Mouse (Mus musculus) embryonic stem cell, embryonic (primary cell): ENCODE measurements around the gene Ttll13.

Source experiments
- CTCF ChIA-PET, 4 experiments: fragments of 300-600 bp in 2 of 4; fragments of 350-600 bp in 2 of 4; sonication (Branson Sonifier 250); formaldehyde crosslinking; loops; one replicate each; lab custom pipeline; 2022; ENCODE audit warnings: inconsistent platforms in 2 of 4; lab: Charles Lee
- POLR2A ChIA-PET, 4 experiments: fragments of 300-600 bp in 2 of 4; fragments of 350-600 bp in 2 of 4; sonication (Branson Sonifier 250); formaldehyde crosslinking; loops; one replicate each; lab custom pipeline; 2022; ENCODE audit warnings: antibody characterized with exemption in 4 of 4, inconsistent platforms in 1 of 4; lab: Charles Lee

Gene Ttll13

DNA sequence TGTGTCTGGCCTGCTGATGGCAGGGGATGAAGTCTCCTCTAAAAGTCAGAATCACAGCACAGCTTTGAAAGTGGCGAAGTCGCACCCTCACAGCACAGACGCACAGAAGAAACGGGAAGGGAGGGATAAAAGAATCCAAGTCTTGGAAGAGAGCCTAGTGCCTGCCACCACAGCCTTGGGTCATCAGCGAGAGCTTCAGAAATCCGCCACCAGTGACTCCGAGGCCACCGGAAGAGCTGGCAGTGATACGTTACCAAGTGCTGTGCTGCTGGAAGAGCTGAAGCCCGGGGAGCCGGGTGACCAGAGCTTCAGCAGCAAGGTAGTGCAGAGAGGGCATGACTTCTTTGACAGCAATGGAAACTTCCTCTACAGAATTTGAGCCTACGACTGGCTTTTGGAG is 18.4 kb downstream of the Ttll13 start:
- ChIA-PET CTCF (interaction anchor here in 3 of 4 experiments (1.0 to 1.8 kb wide), 4 partner anchors 9 to 124 kb away, joined by 3 to 5 read pairs (median 3); no protein-coding TSS in a partner anchor), POLR2A (interaction anchor here in 2 of 4 experiments (0.8 to 2.3 kb wide), 8 partner anchors 8 to 212 kb away, joined by 3 to 7 read pairs (median 4); partner anchors contain the start of gene Ttll13 (in 1 of the 2))

DNA sequence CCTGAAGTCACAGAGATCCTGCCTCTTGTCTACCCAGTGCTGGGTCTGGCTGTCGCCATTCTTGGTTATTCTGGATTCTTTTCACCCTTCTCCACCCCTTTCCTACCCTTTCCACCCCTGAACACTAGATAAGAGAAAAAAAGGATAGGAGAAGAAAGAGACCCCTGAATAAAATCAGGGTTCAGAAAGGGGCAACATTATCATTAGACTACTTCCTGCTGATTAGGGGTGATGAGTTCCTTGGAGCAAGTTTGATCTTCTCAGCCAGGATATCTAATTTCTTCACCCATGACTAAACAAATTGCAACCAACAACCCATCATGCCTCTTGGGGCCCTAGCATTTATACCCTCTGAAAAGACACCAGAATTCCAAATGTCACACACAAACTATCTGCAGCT is 21.6 kb downstream of the Ttll13 start:
- POLR2A ChIA-PET = interaction anchor here in 3 of 4 experiments (0.6 to 3.3 kb wide), 10 partner anchors 9 to 138 kb away, joined by 3 to 14 read pairs (median 5); partner anchors contain the start of genes Cib1 (in 2 of the 3), Gdpgp1 (in 2 of the 3), Rccd1 (in 1 of the 3) and Ttll13 (in 1 of the 3)

DNA sequence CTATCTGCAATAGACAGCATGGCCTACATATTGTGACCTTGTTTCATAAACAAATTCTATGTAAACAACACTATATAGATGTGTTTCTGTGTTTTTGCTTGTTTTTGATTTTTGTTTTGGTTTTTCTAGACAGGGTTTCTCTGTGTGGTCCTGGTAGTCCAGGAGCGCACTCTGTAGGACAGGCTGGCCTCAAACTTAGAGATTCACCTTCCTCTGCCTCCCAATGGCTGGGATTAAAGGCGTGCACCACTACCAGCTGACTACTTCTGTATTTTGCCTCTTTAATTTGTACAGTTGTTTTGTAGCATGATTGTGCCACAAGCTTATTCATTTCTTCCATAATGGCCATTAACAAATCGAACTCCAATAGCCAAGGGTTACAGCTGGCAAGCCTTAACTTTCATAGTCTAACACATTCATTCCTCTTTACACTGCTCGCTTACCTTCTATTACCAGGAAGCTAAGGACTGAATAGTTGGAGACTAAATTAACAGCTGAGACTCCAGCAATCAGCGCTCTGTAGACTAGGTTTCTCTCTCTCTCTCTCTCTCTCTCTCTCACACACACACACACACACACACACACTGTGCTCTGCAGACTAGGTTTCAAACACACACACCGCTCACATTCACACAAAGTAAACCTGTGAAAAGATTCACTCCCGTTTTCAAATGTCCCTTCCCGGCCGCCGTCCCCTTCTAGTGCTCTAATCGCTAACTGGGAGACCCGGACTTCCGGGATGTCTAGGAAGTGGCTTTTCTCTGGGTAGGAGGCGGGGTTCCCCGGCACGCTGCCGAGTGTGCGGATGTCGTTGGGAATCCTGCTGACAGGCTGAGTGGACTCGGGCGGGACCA is 22.9 kb downstream of the Ttll13 start, which contains the start of gene Vps33b:
TSS of gene Vps33b (plus strand) at position 753 of the 854 bp plus-strand sequence.
- ChIA-PET POLR2A (interaction anchor here in 3 of 4 experiments (0.6 to 3.3 kb wide), 35 partner anchors 8 to 158 kb away, joined by 3 to 18 read pairs (median 4); partner anchors contain the start of genes Cib1 (in 2 of the 3), Gdpgp1 (in 2 of the 3), Ngrn (in 2 of the 3) and Ttll13 (in 2 of the 3)), CTCF (interaction anchor here in 3 of 4 experiments (0.5 to 2.8 kb wide), 6 partner anchors 13 to 128 kb away, joined by 3 to 11 read pairs (median 6); no protein-coding TSS in a partner anchor)

More for the DNA sequence above, 21.6 kb downstream of the Ttll13 start:
- CTCF ChIA-PET = no interaction called here

DNA sequence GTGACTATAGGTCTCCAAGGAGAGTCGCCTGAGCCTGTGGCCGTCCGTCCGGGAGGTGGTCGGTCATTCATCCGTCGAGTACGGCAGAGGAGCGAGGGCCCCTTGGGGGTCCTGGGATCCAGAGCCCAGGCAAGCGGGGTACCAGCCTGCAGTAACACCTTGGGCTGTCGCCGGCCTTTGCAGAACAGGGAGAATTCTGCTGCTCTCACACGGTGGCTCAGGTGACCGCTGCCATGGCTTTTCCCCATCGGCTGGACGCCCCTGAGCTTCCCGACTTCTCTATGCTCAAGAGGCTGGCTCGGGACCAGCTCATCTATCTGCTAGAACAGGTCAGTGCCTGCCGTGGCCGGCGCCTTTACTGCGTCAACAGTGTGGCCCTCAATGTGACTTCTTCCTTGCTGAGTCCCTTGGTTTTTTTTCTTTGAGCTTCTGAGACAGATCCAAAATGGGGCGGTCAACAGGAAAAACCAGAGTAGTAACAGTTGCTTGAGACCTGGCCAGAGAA is 23.6 kb downstream of the Ttll13 start:
- ChIA-PET CTCF (interaction anchor here in 2 of 4 experiments (0.5 to 2.8 kb wide), 3 partner anchors 14 to 129 kb away, joined by 4 to 11 read pairs (median 9); no protein-coding TSS in a partner anchor), POLR2A (interaction anchor here in 3 of 4 experiments (0.6 to 3.3 kb wide), 27 partner anchors 9 to 263 kb away, joined by 3 to 18 read pairs (median 5); partner anchors contain the start of genes Cib1 (in 2 of the 3), Gdpgp1 (in 2 of the 3), Ngrn (in 2 of the 3) and Hddc3 (in 1 of the 3))

DNA sequence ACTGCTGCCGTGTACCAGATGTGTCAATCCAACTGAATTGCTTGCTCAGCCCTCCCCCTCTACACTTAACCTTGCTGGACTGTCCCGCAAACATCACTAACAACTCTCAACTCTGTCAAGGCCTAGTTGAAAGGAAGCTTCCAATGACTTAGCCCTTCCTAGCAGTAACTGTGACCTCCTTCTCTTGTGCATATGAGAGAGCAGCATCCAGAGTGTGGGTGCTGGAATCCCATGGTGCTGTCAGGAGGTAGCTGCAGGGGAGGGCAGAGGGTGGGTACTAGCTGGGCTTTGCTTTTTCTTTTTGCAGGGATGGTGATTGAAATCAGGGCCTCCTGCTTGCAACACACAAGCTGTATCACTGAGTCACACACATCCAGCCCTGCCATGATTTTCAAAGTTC is 27.3 kb downstream of the Ttll13 start:
- ChIA-PET POLR2A (interaction anchor here in 2 of 4 experiments (0.8 to 1.7 kb wide), 4 partner anchors 8 to 51 kb away, joined by 3 to 5 read pairs (median 4); partner anchors contain the start of gene Rccd1 (in 2 of the 2)), CTCF (interaction anchor here in 2 of 4 experiments (0.6 to 1.9 kb wide), 2 partner anchors 27 to 133 kb away, joined by 3 to 5 read pairs; partner anchors contain the start of gene Ttll13 (in 1 of the 2))

DNA sequence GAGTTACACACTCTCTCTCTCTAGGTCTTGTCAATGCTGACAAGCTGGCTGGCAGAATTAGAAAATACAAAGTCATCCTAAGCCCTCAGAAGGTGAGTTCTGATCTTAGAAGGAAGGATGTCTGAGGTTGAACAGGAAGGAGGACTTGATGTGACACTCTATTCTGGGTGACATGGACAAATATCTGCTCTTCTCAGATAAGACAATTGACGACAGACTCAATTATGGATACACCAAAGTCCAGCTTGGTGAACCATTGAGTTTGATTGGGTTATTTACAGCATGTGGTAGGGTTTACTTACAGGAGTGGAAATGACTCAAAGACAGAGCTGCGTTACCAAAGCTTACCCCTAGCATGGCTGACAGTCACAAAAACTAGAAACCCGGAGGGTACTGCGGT is 30.2 kb downstream of the Ttll13 start:
- CTCF ChIA-PET = interaction anchor here in 1 of 4 experiments (1.3 kb wide), 1 partner anchor 136 kb away, joined by 3 read pairs; no protein-coding TSS in a partner anchor
- POLR2A ChIA-PET = interaction anchor here in 3 of 4 experiments (0.6 to 1.4 kb wide), 4 partner anchors 15 to 109 kb away, joined by 3 to 6 read pairs (median 4); partner anchors contain the start of gene Ngrn (in 1 of the 3)

DNA sequence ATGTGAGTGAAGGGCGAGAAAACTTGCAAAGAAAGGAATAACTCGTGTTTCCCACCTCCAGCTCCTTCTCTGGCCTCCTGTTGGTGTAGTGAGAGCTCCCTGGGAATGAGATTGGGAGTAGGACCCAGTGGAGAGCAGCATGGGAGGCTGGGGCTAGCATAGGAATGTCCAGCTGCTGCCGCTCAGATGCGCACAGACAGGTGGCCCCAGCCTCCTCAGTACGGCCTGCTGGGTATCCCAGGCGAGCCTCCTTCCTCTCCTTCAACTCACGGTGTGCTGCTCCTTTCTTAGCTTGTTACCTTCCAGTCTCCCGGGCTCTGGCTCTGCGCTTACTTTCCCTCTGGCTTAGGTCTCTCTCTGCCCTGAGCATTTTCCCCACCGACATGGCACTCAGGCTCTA is 33.9 kb downstream of the Ttll13 start:
- CTCF ChIA-PET = interaction anchor here in 1 of 4 experiments (0.5 to 1.7 kb wide), 2 partner anchors 8 to 139 kb away, joined by 3 to 4 read pairs; no protein-coding TSS in a partner anchor
- POLR2A ChIA-PET = interaction anchor here in 3 of 4 experiments (0.6 to 3.1 kb wide), 6 partner anchors 10 to 47 kb away, joined by 3 to 8 read pairs (median 4); partner anchors contain the start of genes Cib1 (in 1 of the 3), Gdpgp1 (in 1 of the 3), Ngrn (in 1 of the 3) and Vps33b (in 1 of the 3)

DNA sequence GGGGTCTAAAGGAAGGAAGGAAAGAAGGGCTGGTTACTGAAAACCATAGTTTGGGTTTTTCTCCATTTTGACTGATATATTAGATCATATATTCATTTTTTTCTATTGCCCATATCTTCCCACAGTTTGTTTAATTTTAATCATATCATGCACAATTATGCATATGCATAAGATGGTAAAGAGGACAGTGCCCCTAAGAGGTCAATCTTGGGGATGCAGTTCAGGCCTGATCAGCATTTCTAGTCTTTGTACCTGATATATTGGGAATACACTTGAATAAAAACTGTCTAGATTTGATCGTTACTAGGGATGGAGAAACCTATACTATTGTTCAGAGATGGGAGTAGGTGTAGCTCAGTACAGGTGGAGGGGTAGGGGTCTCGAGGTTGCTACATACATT is 34.8 kb downstream of the Ttll13 start:
- ChIA-PET POLR2A (interaction anchor here in 2 of 4 experiments (0.6 to 3.1 kb wide), 13 partner anchors 8 to 728 kb away, joined by 3 to 8 read pairs (median 5); partner anchors contain the start of gene Vps33b (in 1 of the 2)), CTCF (interaction anchor here in 3 of 4 experiments (0.6 to 1.7 kb wide), 3 partner anchors 22 to 140 kb away, joined by 4 to 9 read pairs (median 5); no protein-coding TSS in a partner anchor)

DNA sequence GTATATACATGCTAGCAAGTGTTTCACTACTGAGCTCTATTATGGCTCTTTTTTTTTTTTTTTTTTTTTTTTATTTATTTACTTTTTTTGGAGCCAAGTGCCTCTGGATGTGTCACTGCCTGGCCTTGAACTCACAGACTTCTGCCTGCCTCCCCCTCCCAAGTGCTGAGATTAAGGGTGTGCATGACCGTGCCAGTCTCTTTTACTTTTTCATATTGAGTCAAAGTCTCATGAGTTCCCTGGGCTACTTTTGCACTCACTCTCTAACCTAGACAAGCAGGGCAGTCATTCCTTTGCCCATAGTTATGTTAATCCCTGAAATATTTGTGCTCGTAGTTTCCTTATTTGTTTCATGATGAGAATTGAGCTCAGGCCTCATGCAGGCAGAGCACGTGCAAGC is 35.5 kb downstream of the Ttll13 start:
- POLR2A ChIA-PET = interaction anchor here in 2 of 4 experiments (0.6 to 3.1 kb wide), 13 partner anchors 9 to 310 kb away, joined by 3 to 8 read pairs (median 5); partner anchors contain the start of genes Ngrn (in 1 of the 2), Ttll13 (in 1 of the 2) and Vps33b (in 1 of the 2)

DNA sequence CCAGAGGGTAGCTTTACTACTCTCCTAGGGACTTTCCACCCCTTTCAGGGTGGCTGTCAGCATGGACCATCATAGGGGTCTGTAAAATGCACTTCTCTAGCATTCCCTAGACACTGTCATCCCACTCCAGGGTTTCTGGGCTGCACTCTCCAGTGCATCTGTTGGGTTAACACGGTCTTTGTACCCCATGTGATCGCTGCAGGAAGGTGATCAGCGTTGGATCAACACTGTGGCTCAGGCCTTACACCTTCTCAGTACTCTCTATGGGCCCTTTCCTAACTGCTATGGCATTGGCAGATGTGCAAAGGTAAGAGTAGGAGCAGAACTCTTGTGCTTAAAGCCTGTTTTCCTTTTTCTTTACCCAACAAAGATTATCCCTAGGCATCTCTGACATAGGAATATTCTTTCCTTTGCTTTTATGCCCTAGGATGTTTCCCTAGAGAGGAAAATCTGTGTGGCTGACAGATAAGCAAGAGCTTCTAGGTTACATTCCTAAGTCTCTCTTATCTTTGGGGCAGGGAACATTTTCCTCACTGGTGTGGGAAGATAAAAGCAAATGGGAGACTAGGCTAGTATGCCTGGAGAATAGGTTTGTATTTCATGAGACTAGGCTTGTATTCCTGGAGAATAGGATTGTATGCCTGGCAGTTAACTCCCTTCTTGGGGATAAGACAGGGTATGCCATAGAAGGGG is 37.2 kb downstream of the Ttll13 start:
- ChIA-PET POLR2A (interaction anchor here in 1 of 4 experiments (0.9 to 1.5 kb wide), 3 partner anchors 11 to 155 kb away, joined by 3 to 5 read pairs (median 3); partner anchors contain the start of genes Prc1 and Vps33b), CTCF (no interaction called here)

More for the DNA sequence above, 35.5 kb downstream of the Ttll13 start:
- CTCF ChIA-PET = interaction anchor here in 2 of 4 experiments (0.6 to 1.3 kb wide), 2 partner anchors 22 to 141 kb away, joined by 5 to 9 read pairs; no protein-coding TSS in a partner anchor

DNA sequence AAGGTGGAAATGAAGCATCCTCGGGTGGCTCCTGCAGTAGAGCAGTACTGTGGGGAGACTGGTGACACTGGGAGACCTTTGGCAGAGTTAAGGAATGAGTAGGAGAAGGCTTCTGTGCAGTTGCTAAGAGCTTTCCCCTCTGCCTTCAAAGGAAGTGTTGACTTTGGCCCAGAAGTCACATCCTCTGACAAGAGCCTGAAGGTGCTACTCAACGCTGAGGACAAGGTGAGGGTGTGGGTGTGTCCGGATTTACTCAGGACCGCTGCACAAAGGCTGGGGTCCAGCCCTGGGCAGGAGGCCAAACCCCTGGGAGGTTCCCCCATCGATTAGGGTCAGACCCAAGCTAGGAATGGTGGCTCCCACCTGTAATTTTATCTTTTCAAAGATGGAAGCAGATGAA is 38.2 kb downstream of the Ttll13 start:
- ChIA-PET POLR2A (interaction anchor here in 3 of 4 experiments (1.1 to 1.6 kb wide), 4 partner anchors 10 to 154 kb away, joined by 3 to 4 read pairs (median 4); partner anchors contain the start of gene Ngrn (in 1 of the 3)), CTCF (no interaction called here)

DNA sequence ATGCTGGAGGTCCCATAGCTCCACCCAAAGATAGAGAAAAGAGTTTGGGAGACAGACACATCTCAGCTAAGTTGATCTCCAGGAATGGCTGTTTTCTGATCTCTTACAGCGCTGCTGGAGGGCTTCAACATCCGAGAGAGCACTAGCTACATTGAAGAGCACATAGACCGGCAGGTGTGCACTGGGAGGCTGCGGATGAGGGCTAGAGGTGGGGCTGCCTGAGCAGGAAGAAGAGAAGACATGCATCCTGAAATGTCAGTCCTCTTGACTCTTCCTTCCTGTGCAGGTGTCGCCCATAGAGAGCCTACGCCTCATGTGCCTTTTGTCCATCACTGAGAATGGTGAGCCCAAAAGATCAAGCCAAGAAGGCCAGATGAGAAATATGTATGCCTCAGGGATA is 39.5 kb downstream of the Ttll13 start:
- CTCF ChIA-PET = no interaction called here

DNA sequence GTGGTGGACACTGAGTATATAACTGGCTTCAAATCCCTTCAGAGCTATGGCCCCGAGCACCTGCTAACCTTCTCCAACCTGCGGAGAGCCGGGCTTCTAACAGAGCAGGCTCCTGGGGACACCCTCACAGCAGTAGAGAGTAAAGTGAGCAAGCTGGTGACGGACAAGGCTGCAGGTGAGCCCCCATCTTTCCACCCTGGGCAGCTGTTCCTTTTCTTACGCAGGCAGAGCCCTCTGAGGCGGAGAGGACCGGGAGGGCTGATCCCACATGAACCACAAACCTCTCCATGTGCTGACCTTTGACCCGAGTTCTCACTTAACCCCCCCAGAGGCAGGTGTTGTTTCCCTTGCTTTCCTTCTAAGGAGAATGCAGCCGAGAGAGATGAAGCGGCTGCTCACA is 41.6 kb downstream of the Ttll13 start:
- CTCF ChIA-PET = interaction anchor here in 2 of 4 experiments (0.6 to 0.9 kb wide), 3 partner anchors 8 to 509 kb away, joined by 3 to 5 read pairs (median 3); no protein-coding TSS in a partner anchor
- POLR2A ChIA-PET = interaction anchor here in 2 of 4 experiments (1.0 to 1.7 kb wide), 4 partner anchors 10 to 87 kb away, joined by 3 to 4 read pairs (median 4); no protein-coding TSS in a partner anchor

More for the DNA sequence above, 39.5 kb downstream of the Ttll13 start:
- POLR2A ChIA-PET = interaction anchor here in 1 of 4 experiments (0.6 to 1.6 kb wide), 4 partner anchors 11 to 97 kb away, joined by 3 to 6 read pairs (median 4); partner anchors contain the start of genes Ngrn and Rccd1

DNA sequence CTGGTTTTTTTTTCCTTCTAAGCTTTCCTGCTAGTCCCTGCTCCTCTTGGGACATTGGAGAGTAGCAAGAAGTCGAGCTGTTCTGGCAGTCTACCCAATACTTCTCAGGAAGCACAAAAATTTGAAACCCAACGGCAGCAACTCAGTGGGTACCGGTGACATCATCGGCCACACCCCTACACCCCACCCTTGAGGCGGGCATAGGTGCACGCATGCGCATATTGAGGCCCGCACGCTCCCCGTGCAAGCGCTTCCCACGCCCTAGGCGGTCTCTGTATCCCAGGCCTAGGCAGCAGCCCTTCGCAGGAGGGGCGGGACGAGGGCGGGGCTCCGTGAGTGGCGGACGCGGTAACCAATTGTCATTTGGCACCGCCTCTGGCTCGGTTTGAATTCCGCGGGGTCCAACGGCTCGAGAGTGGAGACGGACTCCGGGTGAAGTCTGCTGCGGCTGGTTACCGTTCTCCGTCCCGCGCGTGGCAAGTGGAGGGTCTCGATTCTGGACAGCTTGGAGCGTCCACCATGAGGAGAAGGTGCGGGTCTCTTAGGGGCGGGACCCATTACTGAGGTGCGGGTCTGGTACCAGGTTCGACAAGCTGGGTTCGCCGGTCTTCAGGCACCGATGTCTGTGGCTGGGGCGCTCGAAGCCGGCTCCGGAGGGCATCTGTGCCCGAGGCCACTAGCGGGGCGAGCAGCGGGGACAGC is 48.0 kb downstream of the Ttll13 start, which contains the start of gene Prc1:
TSS of gene Prc1 (plus strand) at position 389 of the 702 bp plus-strand sequence.
- CTCF ChIA-PET = interaction anchor here in 2 of 4 experiments (0.6 to 1.0 kb wide), 5 partner anchors 79 to 283 kb away, joined by 3 read pairs; no protein-coding TSS in a partner anchor
- POLR2A ChIA-PET = interaction anchor here in 3 of 4 experiments (0.6 to 2.7 kb wide), 36 partner anchors 8 to 556 kb away, joined by 3 to 11 read pairs (median 4); partner anchors contain the start of genes Ngrn (in 3 of the 3), Rccd1 (in 2 of the 3), Cib1 (in 1 of the 3) and Gdpgp1 (in 1 of the 3)
